Mouse (Mus musculus): ENCODE data around the gene Abca6.

Gene Abca6

DNA sequence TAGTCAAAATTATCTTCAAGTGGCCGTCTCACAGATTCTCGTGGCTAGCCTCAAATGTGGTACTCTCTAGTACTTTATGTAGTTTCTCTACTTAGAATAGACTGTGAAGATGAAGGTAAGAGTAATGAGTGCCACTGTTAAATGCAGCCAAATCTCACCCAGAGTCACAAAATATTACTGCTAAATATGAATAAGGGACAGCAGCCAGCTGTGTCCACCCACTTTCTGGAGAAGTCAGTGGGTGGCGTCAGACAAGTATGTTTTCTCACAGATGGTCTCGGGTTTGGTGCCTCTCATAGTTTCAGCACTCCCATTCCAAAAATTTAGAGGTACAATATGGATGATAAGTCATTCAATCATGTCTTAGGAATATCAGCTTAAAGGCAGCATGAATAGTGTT lies 56.3 kb downstream of the Abca6 start:
- DNase-seq: no peak

DNA sequence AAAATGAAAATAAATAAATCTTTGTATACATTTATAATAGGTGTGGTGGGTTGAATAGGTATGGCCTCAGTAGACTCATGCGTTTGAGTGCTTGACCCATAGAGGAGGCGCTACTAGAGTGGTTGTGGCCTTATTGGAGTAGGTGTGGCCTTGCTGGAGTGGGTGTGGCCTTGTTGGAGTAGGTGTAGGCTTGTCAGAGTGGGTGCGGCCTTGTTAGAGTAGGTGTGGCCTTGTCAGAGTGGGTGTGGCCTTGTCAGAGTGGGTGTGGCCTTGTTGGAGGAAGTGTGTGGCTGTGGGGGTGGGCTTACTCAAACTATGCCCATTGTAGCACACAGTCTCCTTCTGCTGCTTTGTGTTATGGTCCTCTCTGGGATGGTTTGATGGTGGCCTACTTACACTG lies 80.4 kb downstream of the Abca6 start:
- no peak for DNase-seq

DNA sequence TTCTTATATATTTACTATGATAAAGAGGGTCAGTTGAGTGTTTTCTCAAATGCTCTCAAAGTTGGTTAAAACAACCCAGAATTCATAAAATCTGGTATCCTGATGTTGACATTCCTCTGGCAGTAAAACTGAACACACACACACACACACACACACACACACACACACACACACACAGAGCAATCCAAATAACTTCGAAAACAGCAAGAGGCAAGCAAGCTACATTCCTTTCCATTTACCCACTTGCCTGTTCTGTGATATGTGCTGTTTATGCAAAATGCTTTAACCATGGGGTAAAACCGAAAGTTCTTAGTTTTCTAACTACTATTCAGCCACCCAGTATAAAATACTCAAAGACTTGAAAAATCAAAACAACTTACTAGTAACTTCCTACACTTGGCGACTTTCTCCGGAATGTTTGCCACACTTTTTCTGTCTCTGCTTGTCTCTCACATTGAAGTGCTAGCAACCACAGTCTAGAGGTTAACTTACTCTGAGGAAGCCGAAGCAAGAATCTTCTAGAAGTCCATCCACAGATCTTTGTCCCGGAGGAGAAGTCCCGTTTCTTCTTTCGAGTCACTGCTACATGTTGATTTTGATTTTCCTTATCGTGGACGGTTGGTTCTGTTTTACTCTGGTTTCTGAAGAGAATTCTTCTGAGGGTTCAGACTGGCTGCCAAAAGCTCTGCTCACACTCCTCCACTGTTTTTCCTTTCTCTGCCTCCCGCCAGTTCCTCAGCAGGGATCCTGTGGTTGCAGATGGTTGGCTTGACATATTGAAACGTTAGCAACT lies 83.9 kb downstream of the Abca6 start, which contains the start of gene Abca9:
Gene Abca9 (minus strand): TSS at position 738 of the 793 bp plus-strand sequence.
- peak; percentile 43 for DNase-seq

DNA sequence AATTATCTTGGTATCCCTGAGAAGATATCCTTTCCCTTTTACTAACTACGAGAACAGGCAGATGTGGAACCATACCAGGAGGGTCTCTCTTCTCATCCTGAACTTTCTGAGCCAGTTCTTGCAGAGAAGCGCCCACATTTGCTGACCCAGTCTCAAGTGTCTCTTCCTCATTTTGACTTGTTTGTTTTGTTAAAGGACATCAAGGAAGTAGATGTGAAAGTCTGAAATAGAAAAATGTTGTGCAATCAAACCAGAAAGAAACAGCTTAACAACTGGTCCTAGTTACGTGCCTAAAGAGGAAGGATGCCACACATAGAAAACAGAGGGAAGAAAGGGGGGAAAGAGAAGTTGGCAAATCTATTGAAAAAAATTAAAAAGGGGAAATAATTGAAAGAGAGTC lies 85.8 kb downstream of the Abca6 start:
- no peak for DNase-seq

DNA sequence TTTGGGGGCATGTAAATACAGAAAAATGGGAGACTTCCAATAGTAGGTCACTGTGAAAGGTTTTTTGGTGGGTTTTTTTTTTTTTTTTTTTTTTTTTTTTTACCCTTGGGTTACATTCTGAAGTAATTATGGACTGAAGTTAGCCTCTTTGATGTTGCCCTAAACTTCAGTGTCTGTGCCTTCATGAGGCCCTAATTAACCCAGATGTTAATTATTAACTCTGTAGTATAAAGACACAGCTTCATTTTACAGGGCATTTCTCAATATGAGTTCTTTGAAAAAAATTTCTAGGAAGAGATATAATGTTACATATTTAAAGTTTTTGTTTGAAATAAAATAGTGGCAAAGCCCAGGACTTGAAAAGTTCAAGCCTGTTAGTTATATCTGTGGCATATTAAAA lies 86.2 kb downstream of the Abca6 start:
- no peak for DNase-seq

DNA sequence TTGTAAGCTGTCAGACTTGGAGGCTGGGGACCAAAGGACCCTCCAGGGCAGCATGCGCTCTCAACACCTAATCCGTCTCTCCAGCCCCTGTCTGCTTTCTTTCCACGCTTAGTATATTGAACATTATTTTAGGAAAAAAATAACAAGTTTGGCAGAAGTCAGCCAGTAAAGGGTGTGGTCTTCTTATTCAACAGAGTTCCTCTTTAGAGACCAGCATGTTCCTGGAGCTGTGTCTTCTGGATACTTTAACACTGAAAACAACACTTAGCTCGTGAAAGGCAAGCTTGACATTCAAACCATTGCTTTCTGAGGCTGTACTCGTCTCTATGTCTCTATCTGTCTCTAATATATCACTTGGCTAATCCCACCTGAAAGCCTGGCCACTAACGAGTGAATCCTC lies 94.5 kb downstream of the Abca6 start:
- DNase-seq: no peak

DNA sequence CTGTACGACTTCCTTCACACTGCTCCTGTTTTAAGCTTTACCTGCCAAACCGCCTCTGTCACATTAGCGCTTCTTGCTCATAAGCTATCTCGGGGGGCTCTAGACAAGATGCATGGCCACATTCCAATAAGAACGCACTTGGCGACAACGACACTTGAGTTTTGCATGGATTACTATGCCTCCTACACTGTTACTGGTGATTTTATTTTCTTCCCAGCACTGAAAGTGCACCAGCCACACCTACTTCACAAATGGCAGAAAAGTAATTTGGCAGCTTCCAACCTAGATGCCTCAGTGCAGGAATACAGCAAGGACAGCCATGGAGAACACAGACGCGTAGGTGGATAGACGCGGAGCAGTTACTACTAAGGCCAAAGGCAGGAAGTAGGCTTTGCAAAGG lies 95.6 kb downstream of the Abca6 start:
- DNase-seq: no peak

DNA sequence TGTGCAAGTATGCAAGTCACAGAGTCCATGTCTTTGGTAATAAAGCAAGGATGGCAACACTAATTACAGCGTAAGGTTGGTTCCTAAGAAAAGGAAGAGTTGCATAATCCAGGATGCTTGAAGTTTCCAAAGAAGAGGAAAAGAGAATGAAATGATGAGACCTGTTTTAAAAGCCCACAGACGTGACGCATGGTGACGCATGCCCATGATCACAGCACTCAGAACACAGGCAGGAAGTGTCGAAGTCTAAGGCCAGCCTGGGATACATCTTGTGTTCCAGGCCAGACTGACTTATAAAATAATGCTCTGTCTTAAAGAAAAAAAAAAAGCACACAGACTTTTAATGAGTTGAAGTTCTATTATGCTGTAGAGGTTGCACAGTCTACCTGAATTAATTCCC lies 103.9 kb downstream of the Abca6 start:
- no peak for DNase-seq

DNA sequence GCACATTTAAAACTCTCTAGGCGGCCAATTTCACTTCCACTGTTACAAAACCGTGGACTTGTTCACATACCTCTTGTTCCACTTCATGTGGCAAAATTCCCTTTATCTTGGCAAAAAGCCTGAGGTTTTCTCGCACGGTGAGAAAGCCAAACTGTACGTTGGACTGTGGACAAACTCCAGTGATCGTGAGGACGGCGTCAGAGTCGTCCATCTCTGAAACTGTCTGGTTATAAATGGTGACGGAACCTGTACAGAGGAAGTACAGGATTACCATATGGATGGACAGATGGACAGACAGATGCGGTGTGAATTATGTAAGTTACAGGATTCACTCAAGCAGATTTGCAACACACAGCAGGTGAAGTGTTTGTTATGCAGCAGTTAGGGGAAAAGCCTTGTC lies 106.2 kb downstream of the Abca6 start:
- DNase-seq: peak; percentile 37

DNA sequence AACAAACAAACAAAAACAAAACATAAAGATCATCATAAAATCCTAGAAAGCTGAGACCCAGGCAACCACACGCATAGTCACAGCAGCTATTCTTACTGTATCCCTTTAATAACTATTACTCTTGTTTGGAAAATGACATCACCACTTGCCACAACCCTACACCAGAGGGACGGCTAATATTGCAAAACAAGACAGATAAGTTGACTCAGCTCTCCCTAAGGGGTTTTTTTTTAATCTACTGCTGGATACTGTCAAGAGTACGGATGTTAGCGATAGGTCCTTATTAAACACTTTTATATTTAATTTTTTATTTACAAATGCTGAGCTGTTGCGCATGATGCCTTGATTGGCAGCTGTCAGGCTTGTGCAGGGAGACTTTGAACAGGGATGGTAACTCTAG lies 120.8 kb downstream of the Abca6 start:
- DNase-seq: no peak
